Mouse (Mus musculus) embryo, embryonic 10.5 days (tissue): Measurements from ENCODE around the gene Gm42957.
"Not testable (repeated sequence)": the region's sequence is repeated elsewhere in the genome, so short reads cannot be mapped to it uniquely, and the experiment has no call there.

Experiments
- DNase-seq: peaks from one replicate; pipeline ENCODE4 v3.0.0-alpha.2; 2015; ENCODE audit warnings: low spot score

Gm42957 gene

GRCm38 (mm10) chr3:96623201-96623600 is 12.1 kb upstream of the Gm42957 start:
- no peak for DNase-seq

GRCm38 (mm10) chr3:96629729-96630600 is 5.3 kb upstream of the Gm42957 start, which contains the start of gene Rbm8a:
Gene Rbm8a, plus strand, starts transcription at chr3:96629933.
- peak; percentile 100 for DNase-seq

- DNase-seq, result no peak
These were observed 3.2 kb upstream of the Gm42957 start for GRCm38 (mm10) chr3:96632058-96632457.

GRCm38 (mm10) chr3:96634015-96634414 is 1.3 kb upstream of the Gm42957 start:
- DNase-seq, result no peak

- DNase-seq, result peak; percentile 22
These were observed 632 bp downstream of the Gm42957 start for GRCm38 (mm10) chr3:96635906-96636305.

GRCm38 (mm10) chr3:96636448-96636847 is 1.2 kb downstream of the Gm42957 start:
- no peak for DNase-seq

- DNase-seq, result peak; percentile 81
These were observed 3.9 kb downstream of the Gm42957 start for GRCm38 (mm10) chr3:96639219-96639618.

GRCm38 (mm10) chr3:96645018-96645649 is 9.9 kb downstream of the Gm42957 start, which contains the start of gene Itga10:
Gene Itga10, plus strand, starts transcription at chr3:96645584.
- DNase-seq, result peak; percentile 68

- DNase-seq, result no peak
These were observed 12.1 kb downstream of the Gm42957 start for GRCm38 (mm10) chr3:96647365-96647764.

GRCm38 (mm10) chr3:96660901-96661300 is 25.6 kb downstream of the Gm42957 start:
- DNase-seq, result no peak

GRCm38 (mm10) chr3:96662731-96663316 is 27.6 kb downstream of the Gm42957 start:
- no peak for DNase-seq

- DNase-seq, result peak; percentile 94
These were observed 28.4 kb downstream of the Gm42957 start for GRCm38 (mm10) chr3:96663432-96664239.

- DNase-seq, result not testable (repeated sequence)
These were observed 30.6 kb downstream of the Gm42957 start for GRCm38 (mm10) chr3:96665732-96666363.

GRCm38 (mm10) chr3:96666916-96667315 is 31.6 kb downstream of the Gm42957 start:
- DNase-seq, result no peak

- DNase-seq, result peak; percentile 39
These were observed 32.0 kb downstream of the Gm42957 start for GRCm38 (mm10) chr3:96667316-96667715.

- no peak for DNase-seq
These were observed 33.3 kb downstream of the Gm42957 start for GRCm38 (mm10) chr3:96668424-96669067.

GRCm38 (mm10) chr3:96669727-96670468 is 34.6 kb downstream of the Gm42957 start, which contains the start of gene Ankrd35:
Gene Ankrd35, plus strand, starts transcription at chr3:96670131.
- DNase-seq, result peak; percentile 92

GRCm38 (mm10) chr3:96671519-96671918 is 36.2 kb downstream of the Gm42957 start:
- DNase-seq, result no peak

- no peak for DNase-seq
These were observed 38.2 kb downstream of the Gm42957 start for GRCm38 (mm10) chr3:96673514-96673913.

- peak; percentile 57 for DNase-seq
These were observed 39.2 kb downstream of the Gm42957 start for GRCm38 (mm10) chr3:96674442-96674841.
